Mouse (Mus musculus) adrenal gland, adult 18-20 months (tissue): Measurements from ENCODE around the gene Tcta. TPM values are rescaled to one million over a fixed set of nuclear protein-coding genes. Genes with fewer than 3 reads are reported as not detected.
"Not testable (repeated sequence)": the region's sequence is repeated elsewhere in the genome, so short reads cannot be mapped to it uniquely, and the experiment has no call there.

Experiments
- DNase-seq, 2 experiments: peaks; one replicate each; pipeline ENCODE4 v3.0.0; 2021 to 2022; ENCODE audit warnings: low spot score in 2 of 2
- total RNA-seq, 2 experiments: library from RNA; stranded (reverse); gene quantifications; 1 replicate in 1 of 2; 2 replicates in 1 of 2; pipeline ENCODE4 v1.2.3; 2021

Tcta gene
- total RNA-seq, 2 experiments from 2014 or later: 36.1 to 36.2 TPM

- not testable (repeated sequence) for DNase-seq
Measured at GRCm38 (mm10) chr9:108322054-108322453, 16.1 kb upstream of the Tcta start.

GRCm38 (mm10) chr9:108318462-108318861 lies 12.5 kb upstream of the Tcta start:
- no peak for DNase-seq

DNA sequence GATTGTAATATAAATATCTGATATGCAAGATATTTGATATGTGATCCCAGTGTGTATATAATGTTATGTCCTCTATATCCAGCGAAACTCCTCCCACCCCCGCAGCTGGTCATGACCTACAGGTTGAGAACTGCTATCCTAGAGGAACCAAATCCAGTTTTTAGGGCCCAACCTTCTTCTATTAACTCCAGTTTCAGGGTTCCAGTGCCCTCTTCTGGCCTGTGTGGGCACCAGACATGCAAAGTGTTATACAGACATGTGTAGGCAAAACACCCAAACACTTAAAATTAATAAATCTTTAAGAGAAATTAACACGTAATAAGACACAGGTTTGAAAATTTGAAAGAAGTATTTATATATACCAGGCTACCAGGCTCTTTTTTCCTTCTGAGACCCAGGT lies 11.6 kb upstream of the Tcta start:
- DNase-seq: no peak

DNA sequence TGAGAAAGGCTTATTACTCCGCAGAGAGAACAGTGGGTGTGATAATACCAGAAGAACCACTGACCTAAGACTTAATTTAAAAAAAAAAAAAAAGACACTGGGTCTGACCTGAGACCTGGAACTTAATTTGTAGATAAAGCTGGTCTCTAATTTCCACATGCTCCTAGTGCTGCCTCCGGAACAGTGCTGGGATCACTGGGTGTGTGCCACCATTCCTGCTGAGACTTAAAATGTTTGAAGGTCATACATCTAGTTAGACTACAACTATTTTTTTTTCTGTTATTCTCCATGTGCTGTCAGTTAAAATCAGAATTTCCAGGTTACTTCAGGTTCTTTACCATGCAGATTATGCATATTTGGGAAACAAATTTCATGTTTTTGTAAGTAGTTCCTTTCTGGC lies 2.2 kb upstream of the Tcta start:
- no peak for DNase-seq

DNA sequence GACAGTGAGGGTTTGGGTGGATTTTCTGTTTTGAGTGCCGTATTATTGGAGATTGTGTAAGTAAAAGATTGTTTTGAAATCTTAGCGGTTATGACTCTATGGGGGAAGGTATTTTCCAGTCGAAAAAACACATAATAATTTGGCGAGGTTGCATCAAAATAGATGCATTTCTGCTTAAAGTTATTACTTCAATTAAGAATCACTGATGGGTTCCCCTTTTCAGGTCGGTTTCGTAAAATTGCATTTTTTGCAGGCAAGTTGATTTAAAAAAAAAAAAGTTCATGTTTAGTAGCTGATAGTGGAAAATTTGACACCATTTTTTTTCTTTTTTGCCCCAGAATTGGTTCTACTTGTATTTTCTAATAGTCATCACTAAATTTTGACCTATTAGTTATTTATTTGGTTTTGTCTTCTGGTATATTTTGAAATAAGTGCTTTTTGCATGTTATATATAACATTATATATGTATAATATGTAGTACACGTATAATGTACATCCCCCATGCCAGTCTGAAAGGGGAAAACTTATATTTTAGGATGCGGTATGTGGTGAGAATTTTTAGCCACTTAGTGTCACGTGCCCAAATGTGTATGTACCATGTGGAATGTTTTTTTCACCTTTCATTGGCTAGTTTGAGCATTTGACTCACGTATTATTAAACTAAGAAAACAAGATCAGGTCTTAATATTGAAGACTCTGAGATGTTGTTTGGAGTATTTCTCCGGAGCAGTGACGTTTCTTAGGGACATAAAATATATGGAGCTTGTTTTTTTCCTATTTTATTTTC lies 1.3 kb upstream of the Tcta start:
- no peak for DNase-seq

- DNase-seq: peak; percentile 81
Measured at GRCm38 (mm10) chr9:108306571-108306980, 616 bp upstream of the Tcta start.

DNA sequence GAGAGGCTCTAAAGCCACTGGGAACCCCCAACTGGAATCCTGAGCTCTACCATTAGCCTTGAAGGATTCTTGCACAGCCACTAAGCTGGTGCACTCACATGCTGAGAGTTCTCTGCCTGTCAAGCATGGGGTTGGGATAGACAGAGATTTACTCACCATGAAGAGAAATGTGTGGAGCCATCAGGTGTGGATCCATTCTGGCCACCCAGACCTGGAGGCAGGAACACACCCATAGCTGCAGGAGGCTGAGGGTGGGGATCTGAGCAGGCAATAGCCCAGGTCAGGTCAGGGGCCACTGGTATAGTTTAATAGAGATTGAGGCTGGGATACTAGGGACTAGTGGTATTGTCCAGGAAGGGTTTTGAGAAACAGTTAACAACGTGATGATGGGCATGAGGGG lies 790 bp downstream of the Tcta start:
- peak in 1 of 2 experiments; percentile 16 for DNase-seq

- DNase-seq: no peak
Measured at GRCm38 (mm10) chr9:108304716-108305115, 1.2 kb downstream of the Tcta start.

GRCm38 (mm10) chr9:108301853-108302252 lies 4.1 kb downstream of the Tcta start:
- DNase-seq: no peak

- no peak for DNase-seq
Measured at GRCm38 (mm10) chr9:108296453-108297355, 9.3 kb downstream of the Tcta start, which contains the start of gene Amt. TSS of gene Amt (plus strand) at chr9:108296853.

- DNase-seq: no peak
Measured at GRCm38 (mm10) chr9:108290773-108291172, 15.2 kb downstream of the Tcta start.

- DNase-seq: peak; percentile 73 to 74
Measured at GRCm38 (mm10) chr9:108290016-108290750, 15.8 kb downstream of the Tcta start, which contains the start of gene Nicn1. TSS of gene Nicn1 (plus strand) at chr9:108290429.

DNA sequence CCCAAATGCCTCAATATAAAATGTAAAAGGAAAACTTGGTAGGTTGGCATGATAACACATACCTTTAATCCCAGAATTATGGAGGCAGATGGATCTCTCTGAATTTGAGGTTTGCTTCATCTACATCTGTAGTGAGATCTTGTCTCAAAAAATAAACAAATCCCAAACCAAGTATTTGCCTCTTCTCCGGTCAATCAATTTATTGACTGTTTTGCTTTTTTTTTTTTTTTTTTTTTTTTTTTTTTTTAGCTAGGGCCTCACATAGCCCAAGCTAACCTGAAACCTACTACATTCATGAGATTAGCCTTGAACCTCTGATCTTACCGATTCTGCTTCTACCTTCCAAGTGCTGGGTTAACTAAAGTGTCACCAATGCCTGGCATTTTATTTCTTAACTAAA lies 16.6 kb downstream of the Tcta start:
- DNase-seq: no peak

DNA sequence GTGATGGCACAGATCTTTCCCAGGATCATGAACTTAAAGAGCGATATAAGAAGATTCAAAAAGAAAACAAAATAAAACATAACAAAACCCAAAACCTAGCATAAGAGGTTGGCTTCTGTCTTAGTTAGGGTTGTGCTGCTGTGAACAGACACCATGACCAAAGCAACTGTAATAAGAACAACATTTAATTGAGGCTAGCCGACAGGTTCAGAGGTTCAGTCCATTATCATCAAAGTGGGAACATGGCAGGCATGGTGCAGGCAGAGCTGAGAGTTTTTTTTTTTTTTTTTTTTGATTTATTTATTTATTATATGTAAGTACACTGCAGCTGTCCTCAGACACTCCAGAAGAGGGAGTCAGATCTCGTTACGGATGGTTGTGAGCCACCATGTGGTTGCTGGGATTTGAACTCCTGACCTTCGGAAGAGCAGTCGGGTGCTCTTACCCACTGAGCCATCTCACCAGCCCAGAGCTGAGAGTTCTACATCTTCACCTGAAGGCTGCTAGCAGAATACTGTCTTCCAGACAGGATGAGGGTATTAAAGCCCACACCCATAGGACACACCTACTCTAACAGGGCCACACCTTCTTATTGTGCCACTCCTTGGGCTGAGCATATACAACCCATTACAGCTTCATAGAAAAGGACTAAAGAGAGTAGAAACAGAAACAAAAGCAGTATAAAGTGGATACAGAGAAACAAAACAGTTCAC lies 18.3 kb downstream of the Tcta start:
- not testable (repeated sequence) for DNase-seq

DNA sequence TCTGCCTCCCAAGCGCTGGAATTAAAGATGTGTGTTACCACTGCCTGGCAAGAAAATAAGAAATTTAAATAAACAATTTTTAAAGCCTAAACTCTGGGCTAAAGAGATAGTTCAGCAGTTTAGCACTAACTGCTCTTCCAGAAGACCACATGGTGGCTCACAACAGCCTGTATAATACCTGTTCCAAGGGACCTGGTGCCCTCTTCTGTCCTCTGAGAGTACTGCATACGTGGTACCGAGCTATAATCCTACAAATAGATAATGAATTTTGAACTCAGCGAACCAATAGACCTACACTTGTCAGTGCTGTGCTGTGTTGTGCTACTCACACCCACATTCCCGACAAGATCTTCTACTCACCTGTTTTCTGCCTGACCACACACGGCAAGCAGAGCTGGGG lies 21.6 kb downstream of the Tcta start:
- peak; percentile 57 to 78 for DNase-seq

DNA sequence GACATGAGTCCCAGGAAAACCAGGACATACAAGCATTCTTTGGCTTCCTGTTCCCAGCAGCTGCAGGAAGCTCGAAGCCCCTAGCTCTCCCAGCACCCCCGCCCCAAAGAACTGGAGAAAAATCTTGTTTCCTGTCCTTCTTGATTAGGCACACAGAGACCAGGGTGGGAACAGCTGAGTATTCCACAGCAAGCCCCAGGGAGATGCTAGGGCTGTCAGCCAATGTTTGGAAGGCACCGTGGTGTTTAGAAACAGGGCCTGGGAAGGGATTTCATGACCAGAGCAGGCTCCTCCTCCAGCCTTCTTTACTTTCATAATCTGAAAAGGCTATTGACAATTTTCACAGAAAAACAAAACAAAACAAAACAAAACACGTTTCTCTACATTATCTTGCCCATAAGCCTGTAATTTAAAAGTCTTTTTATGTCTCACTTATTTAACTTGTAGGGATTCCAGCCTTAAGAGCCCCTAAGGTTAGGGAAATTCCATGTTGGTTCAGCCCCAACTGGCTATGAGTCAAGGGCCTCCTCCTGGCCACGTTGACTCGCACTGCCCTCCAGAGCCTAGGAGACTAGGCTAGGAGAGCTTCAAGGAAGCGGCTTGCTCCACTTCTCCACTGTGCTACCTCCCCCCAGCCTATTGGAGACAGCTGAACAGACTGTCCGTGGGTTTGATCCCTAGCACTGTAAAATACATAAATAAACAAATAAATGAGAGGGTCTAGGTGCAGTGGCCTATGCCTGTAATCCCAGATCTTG lies 25.7 kb downstream of the Tcta start:
- DNase-seq: peak; percentile 45 to 52

DNA sequence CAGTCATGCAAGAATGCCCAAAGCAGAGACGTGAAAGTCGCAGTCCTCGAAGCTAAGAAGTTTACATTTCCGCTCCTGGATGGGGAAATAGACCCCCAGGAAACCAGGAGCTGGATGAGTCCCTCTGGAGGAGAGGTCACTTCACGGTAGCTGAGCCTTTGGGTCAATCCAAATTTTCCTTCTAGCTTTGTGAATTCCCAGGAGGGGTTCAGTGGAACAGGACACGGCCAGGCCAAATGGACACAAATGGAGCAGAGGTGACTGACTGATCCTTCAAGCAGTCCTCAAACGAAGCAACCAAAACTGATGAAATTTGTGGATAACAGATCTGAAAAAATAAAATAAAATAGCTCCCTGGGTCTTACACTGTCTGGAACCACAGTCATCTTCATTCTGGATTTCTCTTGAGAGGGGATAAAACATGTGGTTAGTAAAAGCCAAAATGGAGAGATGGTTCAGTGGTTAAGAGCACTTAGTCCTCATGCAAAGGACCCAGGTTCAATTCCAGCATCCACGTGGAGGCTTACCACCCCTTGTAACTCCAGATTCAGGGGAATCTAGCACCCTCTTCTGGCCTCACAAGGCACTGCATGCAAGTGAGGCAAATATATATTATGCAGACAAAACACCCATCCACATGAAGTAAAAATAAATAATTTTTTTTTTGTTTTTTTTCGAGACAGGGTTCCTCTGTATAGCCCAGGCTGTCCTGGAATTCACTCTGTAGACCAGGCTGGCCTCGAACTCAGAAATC lies 27.1 kb downstream of the Tcta start:
- peak; percentile 42 to 47 for DNase-seq

GRCm38 (mm10) chr9:108275331-108275659 lies 30.7 kb downstream of the Tcta start:
- DNase-seq: no peak
